Mouse (Mus musculus) ES-E14 (cell line): ENCODE results near the gene Ggt7. TPM values are rescaled to one million over a fixed set of nuclear protein-coding genes. Genes with fewer than 3 reads are reported as not detected.
"Not testable (repeated sequence)": the region's sequence is repeated elsewhere in the genome, so short reads cannot be mapped to it uniquely, and the experiment has no call there.

Experiments
- DNase-seq: peaks from one replicate; pipeline ENCODE4 v3.0.0-alpha.2; 2013; ENCODE audit warnings: low read depth, low spot score
- H3K27ac ChIP-seq: 2 replicates; pipeline ENCODE4 v1.5.1; 2012; ENCODE audit warnings: low read depth, mild to moderate bottlenecking, low read length, moderate library complexity, mixed read lengths; ENCODE audit not compliant: poor library complexity, insufficient read depth, severe bottlenecking
- H3K36me3 ChIP-seq: 2 replicates; pipeline ENCODE4 v1.6.1; 2012; ENCODE audit warnings: mild to moderate bottlenecking, low read length, moderate library complexity, mixed read lengths; ENCODE audit not compliant: control insufficient read depth, poor library complexity, insufficient read depth, severe bottlenecking
- H3K4me1 ChIP-seq, 2 experiments: fragments of 150-350 bp in 1 of 2; sonication (generic) in 1 of 2; 2 replicates each; pipeline ENCODE4 v1.6.1; 2012; ENCODE audit warnings: low read length in 2 of 2, mild to moderate bottlenecking in 1 of 2, mixed read lengths in 1 of 2; ENCODE audit not compliant: control insufficient read depth in 2 of 2, insufficient read depth in 2 of 2, poor library complexity in 1 of 2
- H3K4me3 ChIP-seq, 2 experiments: fragments of 150-350 bp in 1 of 2; sonication (generic) in 1 of 2; 2 replicates each; pipeline ENCODE4 v1.5.1; 2012; ENCODE audit warnings: low read length in 2 of 2, low read depth in 1 of 2, mild to moderate bottlenecking in 1 of 2, mixed read lengths in 1 of 2; ENCODE audit not compliant: insufficient read depth in 1 of 2, poor library complexity in 1 of 2, severe bottlenecking in 1 of 2
- H3K9ac ChIP-seq: 2 replicates; pipeline ENCODE4 v1.6.1; 2012; ENCODE audit warnings: low read depth, mild to moderate bottlenecking, low read length, mixed read lengths; ENCODE audit not compliant: poor library complexity, insufficient read depth, severe bottlenecking
- H3K9me3 ChIP-seq: fragments of 150-350 bp; sonication (generic); 2 replicates; pipeline ENCODE4 v1.6.1; 2012; ENCODE audit warnings: low read depth, mild to moderate bottlenecking, low read length; ENCODE audit not compliant: control insufficient read depth, insufficient read depth
- CHD2 ChIP-seq: IDR thresholded peaks from 2 replicates; pipeline ENCODE4 v1.6.1; 2014; ENCODE audit warnings: mild to moderate bottlenecking, low read depth, low read length, inconsistent platforms
- HCFC1 ChIP-seq: IDR thresholded peaks from 2 replicates; pipeline ENCODE4 v1.6.1; 2012; ENCODE audit warnings: low read length, inconsistent platforms, borderline replicate concordance; ENCODE audit not compliant: insufficient read depth
- MAFK ChIP-seq: IDR thresholded peaks from 2 replicates; pipeline ENCODE4 v1.6.1; 2014; ENCODE audit warnings: mild to moderate bottlenecking, low read depth, low read length, inconsistent platforms; ENCODE audit not compliant: insufficient read depth
- ZC3H11A ChIP-seq: IDR thresholded peaks from 2 replicates; pipeline ENCODE4 v1.6.1; 2012; ENCODE audit warnings: low read depth, mild to moderate bottlenecking, inconsistent platforms, low read length, borderline replicate concordance
- ZNF384 ChIP-seq: IDR thresholded peaks from 2 replicates; pipeline ENCODE4 v1.6.1; 2012; ENCODE audit warnings: low read depth, low read length, inconsistent platforms
- in situ Hi-C, 2 experiments: fragments of 600-800 bp; cut with MboI; formaldehyde crosslinking; loops; one replicate each; pipeline ENCODE4 v1.15.1; 2025; ENCODE audit warnings: low sequenced_read_pairs in 2 of 2, inconsistent platforms in 1 of 2; ENCODE audit not compliant: unreplicated experiment in 2 of 2
- total RNA-seq: library from RNA; depleted of rRNA; stranded (reverse); fragments of 300-350 nt; gene quantifications from 2 replicates; pipeline ENCODE4 v1.2.3, GENCODE M21; 2012; rRNA removed

Ggt7 gene
- total RNA-seq, 1 experiment: 3.6 TPM

GRCm38 (mm10) chr2:155451256-155451655 lies 66.8 kb downstream of the Ggt7 start:
- in situ Hi-C loops: no loop called here
- DNase-seq: no peak
- no peaks in the 10 kb centered on the region for H3K9me3 ChIP-seq

GRCm38 (mm10) chr2:155447906-155448305 lies 70.1 kb downstream of the Ggt7 start:
- H3K4me1 ChIP-seq, in situ Hi-C loops, H3K9me3 ChIP-seq: not testable (repeated sequence)

More at GRCm38 (mm10) chr2:155451256-155451655, 66.8 kb downstream of the Ggt7 start:
- no peaks in the 10 kb centered on the region for H3K36me3 ChIP-seq
- no peak overlapping the region for H3K9ac ChIP-seq
- no peak for TF ChIP-seq MAFK
- TF ChIP-seq ZNF384: no peak
- no peak for TF ChIP-seq ZC3H11A
- TF ChIP-seq CHD2: no peak
- no peak for TF ChIP-seq HCFC1
- H3K4me1 ChIP-seq: peaks cover 0 to 7% of the 10 kb centered on the region in 2 experiments; a peak in 1 of 4 replicates
- no peak overlapping the region for H3K27ac ChIP-seq
- H3K4me3 ChIP-seq: no peak overlapping the region

GRCm38 (mm10) chr2:155443446-155443845 lies 74.6 kb downstream of the Ggt7 start:
- Histone ChIP-seq H3K27ac (no peak overlapping the region), H3K36me3 (no peaks in the 10 kb centered on the region), H3K4me3 (no peak overlapping the region), H3K4me1 (peaks cover 0 to 2% of the 10 kb centered on the region in 2 experiments; a peak in 2 of 4 replicates), H3K9me3 (no peaks in the 10 kb centered on the region), H3K9ac (no peak overlapping the region)
- no peak for DNase-seq
- TF ChIP-seq ZC3H11A (no peak), ZNF384 (no peak), MAFK (no peak), HCFC1 (no peak), CHD2 (no peak)
- in situ Hi-C loops: no loop called here

More at GRCm38 (mm10) chr2:155447906-155448305, 70.1 kb downstream of the Ggt7 start:
- not testable (repeated sequence) for H3K4me3 ChIP-seq, DNase-seq, H3K27ac ChIP-seq, H3K9ac ChIP-seq, H3K36me3 ChIP-seq

GRCm38 (mm10) chr2:155442916-155443315 lies 75.1 kb downstream of the Ggt7 start:
- Histone ChIP-seq H3K4me3 (no peak overlapping the region), H3K4me1 (peaks cover 0 to 2% of the 10 kb centered on the region in 2 experiments; a peak in 2 of 4 replicates), H3K36me3 (no peaks in the 10 kb centered on the region), H3K9me3 (no peaks in the 10 kb centered on the region), H3K9ac (no peak overlapping the region), H3K27ac (no peak overlapping the region)
- no peak for DNase-seq
- TF ChIP-seq ZC3H11A: no peak
- no peak for TF ChIP-seq CHD2
- no peak for TF ChIP-seq MAFK
- TF ChIP-seq HCFC1: no peak
- TF ChIP-seq ZNF384: no peak
- in situ Hi-C loops: no loop called here

Other genes with a start within 250 kb of the Ggt7 start
- 32.8 and 38.4 TPM in 2 replicates for gene Map1lc3a, start 241.9 kb downstream of the Ggt7 start, total RNA-seq
- 26.3 and 39.9 TPM in 2 replicates for gene Pigu, start 160.8 kb downstream of the Ggt7 start, total RNA-seq
- gene Trp53inp2, start 137.2 kb downstream of the Ggt7 start, total RNA-seq: 5.2 and 8.7 TPM in 2 replicates
- gene Ncoa6, start 44.3 kb downstream of the Ggt7 start, total RNA-seq: 9.5 and 10.4 TPM in 2 replicates
- 5.3 and 8.4 TPM in 2 replicates for gene Acss2, start 289 bp downstream of the Ggt7 start, total RNA-seq
- gene Gss, start 74.6 kb upstream of the Ggt7 start, total RNA-seq: 17.8 and 27.8 TPM in 2 replicates
- gene Myh7b, start 93.0 kb upstream of the Ggt7 start, total RNA-seq: 5.4 and 8.0 TPM in 2 replicates
- gene Trpc4ap, start 174.1 kb upstream of the Ggt7 start, total RNA-seq: 40.1 and 50.0 TPM in 2 replicates
- gene Edem2, start 211.2 kb upstream of the Ggt7 start, total RNA-seq: 38.4 and 59.5 TPM in 2 replicates
- gene Gm17581, start 217.6 kb upstream of the Ggt7 start, total RNA-seq: not detected in 2 replicates
- 6.3 and 8.0 TPM in 2 replicates for gene Procr, start 232.9 kb upstream of the Ggt7 start, total RNA-seq